Mouse (Mus musculus) spleen, adult 2 months (tissue): ENCODE data around the gene Armh1.

Experiments used
- CTCF ChIP-seq: fragments of 200-500 bp; IDR thresholded peaks from 2 replicates; pipeline ENCODE4 v1.5.1; 2011; ENCODE audit warnings: mild to moderate bottlenecking, inconsistent platforms; ENCODE audit not compliant: insufficient read depth, insufficient read length, insufficient replicate concordance; ENCODE audit errors: extremely low read depth
- POLR2A ChIP-seq: fragments of 200-500 bp; IDR thresholded peaks from 2 replicates; pipeline ENCODE4 v1.6.1; 2011; ENCODE audit warnings: low read depth, low read length, inconsistent platforms

GRCm38 (mm10) chr4:117299921-117300320, 48.0 kb upstream of the Armh1 start:
- TF ChIP-seq CTCF (no peak), POLR2A (no peak)
